Mouse (Mus musculus) intestine, embryonic 14.5 days (tissue): Measurements from ENCODE around the gene Slc7a8. TPM values are rescaled to one million over a fixed set of nuclear protein-coding genes. Genes with fewer than 3 reads are reported as not detected.
A peak's percentile ranks its signal among the peaks of the same experiment; 100 is the strongest.

Experiments
- ATAC-seq: fragments of 200-750 bp; cut with Nextera tagmentation; replicated peaks from 2 replicates; pipeline ENCODE4 v1.8.0; 2017; ENCODE audit warnings: low read depth, moderate number of reproducible peaks, moderate TSS enrichment, moderate library complexity; ENCODE audit not compliant: low FRiP score, low TSS enrichment
- DNase-seq: peaks from one replicate; pipeline ENCODE4 v3.0.0-alpha.2; 2018; ENCODE audit warnings: low spot score
- H3K27ac ChIP-seq: fragments of 300-500 bp; sonication (generic); 2 replicates; pipeline ENCODE4 v1.5.1; 2014; ENCODE audit warnings: low read depth, mild to moderate bottlenecking, control low read depth
- H3K27me3 ChIP-seq: fragments of 300-500 bp; sonication (generic); replicated peaks from 2 replicates; pipeline ENCODE4 v1.6.1; 2014; ENCODE audit warnings: low read length, control low read depth; ENCODE audit not compliant: control insufficient read depth, insufficient read depth
- H3K36me3 ChIP-seq: fragments of 300-500 bp; sonication (generic); 2 replicates; pipeline ENCODE4 v1.6.1; 2014; ENCODE audit warnings: low read length, control low read depth; ENCODE audit not compliant: control insufficient read depth, insufficient read depth
- H3K4me1 ChIP-seq: fragments of 300-500 bp; sonication (generic); replicated peaks from 2 replicates; pipeline ENCODE4 v1.6.1; 2014; ENCODE audit warnings: low read length, control low read depth, mixed read lengths; ENCODE audit not compliant: control insufficient read depth, insufficient read depth
- H3K4me2 ChIP-seq: fragments of 300-500 bp; sonication (generic); 2 replicates; pipeline ENCODE4 v1.6.1; 2014; ENCODE audit warnings: low read length
- H3K4me3 ChIP-seq: fragments of 300-500 bp; sonication (generic); 2 replicates; pipeline ENCODE4 v1.5.1; 2014; ENCODE audit warnings: low read depth, low read length, control low read depth, mixed read lengths
- H3K9ac ChIP-seq: fragments of 300-500 bp; sonication (generic); 2 replicates; pipeline ENCODE4 v1.6.1; 2014; ENCODE audit warnings: mild to moderate bottlenecking, low read length
- H3K9me3 ChIP-seq: fragments of 300-500 bp; sonication (generic); 2 replicates; pipeline ENCODE4 v1.6.1; 2016; ENCODE audit warnings: low read length, control low read depth; ENCODE audit not compliant: control insufficient read depth
- WGBS: fragments of 180-500 bp; shearing (Covaris S2); extraction: QIAGEN DNeasy Blood & Tissue Kit; methylation state at CpG from one replicate; pipeline ENCODE4 v1.1.7; 2014; 5-methylcytosine and 5-hydroxymethylcytosine counted together
- polyA plus RNA-seq: library from polyadenylated mRNA; unstranded; fragments of >200 nt; fragmentation: Nextera tagmentation; extraction: Ambion mirVana; gene quantifications from 2 replicates; pipeline ENCODE4 v1.2.1, GENCODE M21; 2014

Slc7a8 gene
- polyA plus RNA-seq, 1 experiment from 2014 or later, result 26.7 TPM

DNA sequence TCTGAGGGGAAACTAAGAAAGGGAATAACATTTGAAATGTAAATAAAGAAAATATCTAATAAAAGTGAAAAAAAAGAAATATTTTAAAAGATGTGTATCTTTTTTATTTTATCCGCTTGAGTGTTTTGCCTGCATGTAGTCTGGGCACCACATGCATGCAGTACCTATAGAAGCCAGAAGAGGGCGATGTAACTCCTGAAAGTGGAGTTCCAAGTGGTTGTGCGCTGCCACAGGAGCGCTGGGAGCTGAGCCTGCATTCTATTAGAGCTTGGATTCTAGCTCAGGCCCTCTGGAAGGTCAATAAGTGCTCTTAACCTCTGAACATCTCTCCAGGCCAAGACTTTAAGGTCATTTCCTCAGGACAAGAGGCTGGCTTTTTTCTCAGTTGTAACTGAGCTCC is 5.5 kb upstream of the Slc7a8 start:
- no peaks in the 10 kb centered on the region for H3K9me3 ChIP-seq
- H3K27ac ChIP-seq, result peak overlapping the region; percentile 78; the same call in 1 of the 2 replicates
- WGBS, result 56% methylated on average over 4 of the region's 4 CpGs
- H3K4me1 ChIP-seq, result 0 out of 2 replicates have a peak, but pooled peaks cover 4% of the 10 kb centered on the region
- H3K36me3 ChIP-seq, result no peaks in the 10 kb centered on the region
- DNase-seq, result no peak
- H3K9ac ChIP-seq, result no peak overlapping the region
- no peak overlapping the region for H3K4me3 ChIP-seq
- ATAC-seq, result no peak
- 0 out of 2 replicates have a peak, but pooled peaks cover under 1% of the 10 kb centered on the region for H3K27me3 ChIP-seq
- no peak overlapping the region for H3K4me2 ChIP-seq

GRCm38 (mm10) chr14:54786489-54786888 is 4.7 kb upstream of the Slc7a8 start:
- Histone ChIP-seq H3K27ac (peak overlapping the region; percentile 78), H3K4me3 (no peak overlapping the region), H3K27me3 (0 out of 2 replicates have a peak, but pooled peaks cover 3% of the 10 kb centered on the region), H3K9me3 (no peaks in the 10 kb centered on the region), H3K4me2 (peak overlapping the region; percentile 11; the same call in 1 of the 2 replicates), H3K4me1 (peaks cover 4% of the 10 kb centered on the region; the same call in 1 of the 2 replicates), H3K36me3 (no peaks in the 10 kb centered on the region), H3K9ac (no peak overlapping the region)
- ATAC-seq (peak; percentile 88), DNase-seq (peak; percentile 84)
- 24% methylated on average over 10 of the region's 10 CpGs for WGBS

GRCm38 (mm10) chr14:54785898-54786297 is 4.2 kb upstream of the Slc7a8 start:
- Histone ChIP-seq H3K36me3 (no peaks in the 10 kb centered on the region), H3K4me1 (peaks cover 4% of the 10 kb centered on the region; the same call in 1 of the 2 replicates), H3K27ac (peak overlapping the region; percentile 78), H3K4me2 (no peak overlapping the region), H3K9me3 (no peaks in the 10 kb centered on the region), H3K4me3 (no peak overlapping the region), H3K9ac (no peak overlapping the region), H3K27me3 (peaks cover 3% of the 10 kb centered on the region; the same call in 1 of the 2 replicates)
- peak; percentile 13; the same call in 1 of the 2 replicates for ATAC-seq
- 61% methylated on average over 4 of the region's 4 CpGs for whole genome bisulfite sequencing
- peak; percentile 87 for DNase-seq

DNA sequence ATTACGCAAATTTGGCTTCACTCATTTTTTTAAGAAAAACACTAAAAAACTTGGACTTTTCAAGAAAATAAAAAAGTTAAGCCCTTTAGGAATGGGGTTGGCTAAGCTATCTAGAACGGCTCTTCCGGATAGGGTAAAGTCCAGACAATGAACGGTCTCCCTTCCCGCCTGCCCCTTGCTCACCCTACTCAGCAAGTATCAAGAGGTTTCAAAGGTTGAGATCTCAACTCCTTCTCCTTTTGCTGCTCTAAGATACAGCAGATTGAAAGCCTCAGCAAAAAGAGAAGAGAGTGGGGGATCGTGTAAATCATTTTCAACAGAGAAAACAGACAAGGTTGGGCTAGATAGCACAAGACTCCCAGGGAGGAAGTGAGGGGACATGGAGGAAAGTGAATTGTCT is 1.2 kb upstream of the Slc7a8 start:
- Histone ChIP-seq H3K27ac (no peak overlapping the region), H3K27me3 (peaks cover 7% of the 10 kb centered on the region; the same call in 1 of the 2 replicates), H3K36me3 (no peaks in the 10 kb centered on the region), H3K4me1 (peaks cover 10% of the 10 kb centered on the region; the same call in 1 of the 2 replicates), H3K4me2 (no peak overlapping the region), H3K9me3 (no peaks in the 10 kb centered on the region), H3K9ac (no peak overlapping the region), H3K4me3 (no peak overlapping the region)
- no peak for ATAC-seq
- WGBS, result 85% methylated on average over 6 of the region's 6 CpGs
- DNase-seq, result no peak

DNA sequence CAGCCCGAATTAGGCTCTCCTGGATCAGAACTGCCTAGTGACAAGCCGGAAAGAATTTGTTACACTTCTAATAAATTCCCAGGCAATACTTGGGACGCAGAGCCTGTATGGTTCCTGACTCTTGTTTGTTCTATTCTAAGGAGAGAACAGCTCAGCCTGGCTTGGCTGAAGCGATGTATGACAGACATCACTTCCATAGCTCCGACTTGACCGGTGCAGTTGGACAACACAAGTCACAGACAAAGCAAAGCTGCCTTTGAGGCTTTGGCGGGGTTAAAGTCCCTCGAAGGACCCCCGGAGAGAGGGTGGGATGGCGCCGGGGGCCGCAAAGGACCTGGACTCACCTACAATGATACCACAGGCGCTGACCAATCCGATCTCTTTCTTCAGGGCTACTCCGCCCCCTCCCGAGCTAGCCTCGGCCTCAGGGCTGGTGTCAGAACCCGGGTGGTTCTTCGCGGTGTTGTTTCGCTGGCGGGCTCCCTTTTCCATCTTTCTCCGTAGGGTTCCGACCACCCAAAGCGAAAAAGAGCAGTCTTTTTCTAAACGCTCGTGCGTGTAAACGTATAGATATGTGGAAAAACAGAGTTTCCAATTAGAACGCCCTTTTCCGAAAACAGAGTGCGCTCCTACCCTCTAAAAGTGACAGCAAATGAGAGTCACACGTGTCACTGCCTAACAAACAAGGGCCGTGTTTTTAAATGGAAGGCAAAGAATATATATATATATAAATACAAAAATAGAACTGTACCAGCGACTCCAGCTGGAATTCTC is 723 bp downstream of the Slc7a8 start:
- H3K9ac ChIP-seq, result peak overlapping the region; percentile 48
- DNase-seq, result peak; percentile 80
- H3K27me3 ChIP-seq, result peaks cover 7% of the 10 kb centered on the region; the same call in 1 of the 2 replicates
- WGBS, result 4% methylated on average over 35 of the region's 35 CpGs
- H3K4me2 ChIP-seq, result peak overlapping the region; percentile 57
- no peaks in the 10 kb centered on the region for H3K36me3 ChIP-seq
- H3K9me3 ChIP-seq, result no peaks in the 10 kb centered on the region
- peak overlapping the region; percentile 53 for H3K4me3 ChIP-seq
- H3K27ac ChIP-seq, result peak overlapping the region; percentile 38; the same call in 1 of the 2 replicates
- ATAC-seq, result peak; percentile 61; the same call in 1 of the 2 replicates
- peaks cover 6% of the 10 kb centered on the region; the same call in 1 of the 2 replicates for H3K4me1 ChIP-seq

DNA sequence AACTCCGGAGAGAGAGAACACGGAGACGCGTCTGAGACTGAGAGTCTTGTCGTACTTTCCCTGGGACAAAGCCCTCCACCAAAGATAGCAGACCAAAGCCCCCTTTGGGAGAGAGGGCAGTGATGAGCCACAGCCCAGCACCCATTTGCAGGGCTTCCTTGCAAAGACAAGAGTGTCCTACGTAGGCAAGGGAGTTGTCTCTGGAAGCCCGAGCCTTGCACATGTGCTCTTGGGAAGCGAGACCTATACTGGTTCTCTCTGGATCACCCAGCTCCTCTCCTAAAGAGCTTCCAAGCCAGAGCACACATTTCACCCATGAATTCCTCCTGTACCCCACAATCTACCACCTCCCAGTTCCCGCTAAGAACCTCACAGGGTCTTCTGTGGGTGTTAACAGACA is 1.7 kb downstream of the Slc7a8 start:
- ATAC-seq (no peak), DNase-seq (no peak)
- Histone ChIP-seq H3K9ac (no peak overlapping the region), H3K27me3 (peaks cover 7% of the 10 kb centered on the region; the same call in 1 of the 2 replicates), H3K4me1 (peaks cover 6% of the 10 kb centered on the region; the same call in 1 of the 2 replicates), H3K4me2 (peak overlapping the region; percentile 57), H3K4me3 (peak overlapping the region; percentile 53), H3K9me3 (no peaks in the 10 kb centered on the region), H3K36me3 (no peaks in the 10 kb centered on the region), H3K27ac (no peak overlapping the region)
- 87% methylated on average over 9 of the region's 9 CpGs for WGBS

DNA sequence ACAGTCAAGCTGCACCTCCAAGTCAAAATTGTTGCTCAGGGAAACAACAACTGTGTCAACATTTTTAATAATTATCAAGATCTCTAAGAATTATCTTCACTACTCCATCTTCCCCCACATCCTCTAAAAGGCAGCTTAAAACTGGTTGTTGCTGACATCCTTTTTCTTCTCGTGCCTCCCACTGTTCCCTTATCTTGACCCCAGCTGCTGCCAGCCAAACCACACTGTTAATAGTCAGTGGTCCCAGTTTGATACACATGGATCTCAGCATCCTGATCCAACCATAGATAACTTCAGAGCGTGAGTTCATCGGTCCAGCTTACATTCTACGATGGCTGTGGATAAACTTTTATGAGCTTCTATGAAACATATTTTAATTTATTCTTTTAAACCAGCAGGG is 3.9 kb downstream of the Slc7a8 start:
- no peaks in the 10 kb centered on the region for H3K9me3 ChIP-seq
- H3K9ac ChIP-seq, result no peak overlapping the region
- WGBS, result 77% methylated on average over 4 of the region's 4 CpGs
- H3K4me3 ChIP-seq, result no peak overlapping the region
- no peak overlapping the region for H3K4me2 ChIP-seq
- no peak for ATAC-seq
- H3K27ac ChIP-seq, result no peak overlapping the region
- peaks cover 7% of the 10 kb centered on the region; the same call in 1 of the 2 replicates for H3K27me3 ChIP-seq
- peaks cover 6% of the 10 kb centered on the region; the same call in 1 of the 2 replicates for H3K4me1 ChIP-seq
- no peaks in the 10 kb centered on the region for H3K36me3 ChIP-seq
- DNase-seq, result no peak

GRCm38 (mm10) chr14:54776768-54777167 is 5.0 kb downstream of the Slc7a8 start:
- Histone ChIP-seq H3K27ac (no peak overlapping the region), H3K27me3 (peaks cover 4% of the 10 kb centered on the region; the same call in 1 of the 2 replicates), H3K9me3 (no peaks in the 10 kb centered on the region), H3K36me3 (no peaks in the 10 kb centered on the region), H3K4me3 (no peak overlapping the region), H3K4me2 (no peak overlapping the region), H3K4me1 (peaks cover 6% of the 10 kb centered on the region; the same call in 1 of the 2 replicates), H3K9ac (no peak overlapping the region)
- 80% methylated on average over 5 of the region's 5 CpGs for WGBS
- ATAC-seq (no peak), DNase-seq (no peak)
